Mouse (Mus musculus) heart, embryonic 10.5 days (tissue): ENCODE results near the gene Eml1. TPM values are rescaled to one million over a fixed set of nuclear protein-coding genes. Genes with fewer than 3 reads are reported as not detected.

Experiments used
- DNase-seq: peaks from one replicate; pipeline ENCODE4 v3.0.0-alpha.2; 2017; ENCODE audit warnings: low spot score
- H3K27ac ChIP-seq: fragments of 300-500 bp; sonication (generic); 2 replicates; pipeline ENCODE4 v1.5.1; 2016; ENCODE audit warnings: mild to moderate bottlenecking
- H3K27me3 ChIP-seq: fragments of 300-500 bp; sonication (generic); 2 replicates; pipeline ENCODE4 v1.6.1; 2016; ENCODE audit warnings: mild to moderate bottlenecking; ENCODE audit not compliant: poor library complexity, insufficient read depth, severe bottlenecking
- H3K36me3 ChIP-seq: fragments of 300-500 bp; sonication (generic); 2 replicates; pipeline ENCODE4 v1.6.1; 2016; ENCODE audit warnings: mild to moderate bottlenecking, moderate library complexity
- H3K4me1 ChIP-seq: fragments of 300-500 bp; sonication (generic); 2 replicates; pipeline ENCODE4 v1.6.1; 2016; ENCODE audit warnings: mild to moderate bottlenecking
- H3K4me3 ChIP-seq: fragments of 300-500 bp; sonication (generic); 2 replicates; pipeline ENCODE4 v1.5.1; 2016; ENCODE audit warnings: mild to moderate bottlenecking, moderate library complexity
- H3K9me3 ChIP-seq: fragments of 300-500 bp; sonication (generic); 2 replicates; pipeline ENCODE4 v1.6.1; 2016; ENCODE audit warnings: mild to moderate bottlenecking, moderate library complexity
- WGBS: fragments of 180-500 bp; shearing (Covaris S2); methylation state at CpG from one replicate; pipeline ENCODE4 v1.1.7; 2016; 5-methylcytosine and 5-hydroxymethylcytosine counted together
- polyA plus RNA-seq: library from polyadenylated mRNA; unstranded; fragments of >200 nt; fragmentation: Nextera tagmentation; extraction: Ambion mirVana; gene quantifications from 2 replicates; pipeline ENCODE4 v1.2.1, GENCODE M21; 2016

Gene Eml1
- polyA plus RNA-seq, 1 experiment from 2014 or later: 47.0 TPM

DNA sequence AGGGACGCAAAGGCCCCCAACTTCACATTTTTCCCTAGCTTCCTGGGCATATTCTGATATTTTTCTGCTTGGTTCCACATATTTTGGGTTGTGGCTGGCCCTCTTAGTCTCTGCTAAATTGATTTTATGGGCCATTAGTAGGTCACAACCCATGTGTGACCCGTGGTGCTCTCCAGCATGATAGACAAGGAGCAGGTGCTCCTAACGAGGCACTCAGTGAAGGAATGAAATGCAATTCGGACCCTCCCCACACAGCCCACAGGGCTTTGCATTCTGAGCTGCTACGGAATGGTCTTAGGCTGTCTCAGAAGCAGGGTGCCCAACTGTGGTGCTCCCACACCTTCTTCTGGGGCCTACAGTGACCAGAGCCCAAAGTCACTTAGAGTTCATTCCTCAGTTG is 38.3 kb downstream of the Eml1 start:
- Histone ChIP-seq H3K27ac (no peak overlapping the region), H3K9me3 (no peaks in the 10 kb centered on the region), H3K4me3 (no peak overlapping the region), H3K27me3 (no peaks in the 10 kb centered on the region), H3K4me1 (peaks cover 23% of the 10 kb centered on the region), H3K36me3 (no peaks in the 10 kb centered on the region)
- DNase-seq: no peak
- WGBS: 69% methylated on average over 5 of the region's 5 CpGs

- no peaks in the 10 kb centered on the region for H3K27me3 ChIP-seq
- H3K27ac ChIP-seq: no peak overlapping the region
- whole genome bisulfite sequencing: 60% methylated on average over 14 of the region's 14 CpGs
- DNase-seq: no peak
- no peaks in the 10 kb centered on the region for H3K9me3 ChIP-seq
- H3K4me3 ChIP-seq: no peak overlapping the region
- peaks cover 21% of the 10 kb centered on the region for H3K4me1 ChIP-seq
- no peaks in the 10 kb centered on the region for H3K36me3 ChIP-seq
Measured at GRCm38 (mm10) chr12:108410416-108411208, 39.9 kb downstream of the Eml1 start.

DNA sequence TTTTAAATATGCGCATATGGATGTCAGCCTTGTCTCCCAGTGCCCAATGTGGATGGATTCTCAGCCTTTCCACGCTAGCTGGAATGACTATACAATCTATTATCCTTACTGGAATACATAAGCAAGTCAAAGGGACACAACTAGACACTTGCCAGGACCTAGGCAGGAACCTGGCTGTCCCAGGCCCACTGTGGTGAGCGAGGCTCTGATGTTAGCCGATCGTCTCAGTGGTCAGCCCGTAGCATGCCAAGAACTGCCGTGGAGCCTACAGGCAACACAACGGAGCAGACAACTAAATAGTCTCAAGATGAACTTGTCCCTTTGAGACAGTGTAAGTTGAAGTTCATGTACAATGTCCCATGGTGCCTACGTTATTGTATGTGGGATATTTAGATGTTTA is 44.2 kb downstream of the Eml1 start:
- no peaks in the 10 kb centered on the region for H3K9me3 ChIP-seq
- no peaks in the 10 kb centered on the region for H3K27me3 ChIP-seq
- H3K27ac ChIP-seq: no peak overlapping the region
- DNase-seq: no peak
- WGBS: 91% methylated on average over 9 of the region's 9 CpGs
- H3K4me1 ChIP-seq: peaks cover 14% of the 10 kb centered on the region
- no peak overlapping the region for H3K4me3 ChIP-seq
- no peaks in the 10 kb centered on the region for H3K36me3 ChIP-seq

GRCm38 (mm10) chr12:108419570-108419969 is 48.8 kb downstream of the Eml1 start:
- H3K27me3 ChIP-seq: peaks cover 9% of the 10 kb centered on the region; the same call in 1 of the 2 replicates
- H3K36me3 ChIP-seq: no peaks in the 10 kb centered on the region
- H3K4me1 ChIP-seq: peaks cover 20% of the 10 kb centered on the region
- H3K9me3 ChIP-seq: no peaks in the 10 kb centered on the region
- no peak for DNase-seq
- no peak overlapping the region for H3K27ac ChIP-seq
- no peak overlapping the region for H3K4me3 ChIP-seq

DNA sequence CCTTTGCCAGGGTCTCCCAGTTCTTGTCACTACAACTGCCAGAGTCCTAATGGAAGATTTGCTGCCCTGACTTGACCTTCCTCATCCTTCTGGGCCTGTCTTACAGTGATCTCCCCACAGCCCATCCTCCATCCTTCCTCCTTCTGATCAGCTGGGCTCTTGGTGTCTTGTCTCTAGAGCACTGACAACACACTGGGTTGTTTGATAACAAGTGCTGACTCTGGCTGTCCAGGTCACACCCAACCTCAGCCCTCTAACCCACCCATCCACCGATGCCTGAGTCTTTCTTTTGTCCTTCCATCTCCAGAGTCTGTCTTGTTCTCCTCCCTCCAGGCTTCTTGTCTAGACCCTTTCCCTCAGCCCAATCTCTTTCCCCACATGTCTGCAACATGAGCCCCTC is 50.7 kb downstream of the Eml1 start:
- Histone ChIP-seq H3K27me3 (peaks cover 9% of the 10 kb centered on the region; the same call in 1 of the 2 replicates), H3K36me3 (no peaks in the 10 kb centered on the region), H3K4me1 (peaks cover 17% of the 10 kb centered on the region), H3K9me3 (no peaks in the 10 kb centered on the region), H3K27ac (peak overlapping the region; percentile 0; the same call in 1 of the 2 replicates), H3K4me3 (no peak overlapping the region)
- WGBS: 56% methylated on average over 1 of the region's 1 CpGs
- DNase-seq: no peak

DNA sequence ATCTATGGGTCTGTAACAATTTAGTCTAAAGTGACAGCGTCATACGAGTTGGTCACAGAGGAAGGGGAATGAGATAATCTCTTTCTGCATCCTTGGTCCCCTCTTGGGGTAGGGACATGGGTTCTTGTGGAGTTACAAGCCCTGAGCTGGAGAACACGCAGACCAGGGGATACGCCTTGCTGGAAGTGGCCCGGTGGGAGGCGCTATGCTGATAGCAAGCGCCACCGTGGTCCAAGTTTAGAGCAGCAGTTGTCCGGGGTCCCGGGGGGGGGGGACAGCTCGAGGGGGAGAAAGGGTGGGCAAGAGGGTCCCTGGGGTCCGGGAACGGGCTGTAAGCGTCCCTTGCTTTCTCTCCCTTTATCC is 51.7 kb downstream of the Eml1 start:
- WGBS: under 1% methylated on average over 14 of the region's 14 CpGs
- no peaks in the 10 kb centered on the region for H3K9me3 ChIP-seq
- peak overlapping the region; percentile 92 for H3K4me3 ChIP-seq
- DNase-seq: peak; percentile 86
- H3K27ac ChIP-seq: peak overlapping the region; percentile 92
- H3K27me3 ChIP-seq: peaks cover 9% of the 10 kb centered on the region; the same call in 1 of the 2 replicates
- no peaks in the 10 kb centered on the region for H3K36me3 ChIP-seq
- H3K4me1 ChIP-seq: peaks cover 17% of the 10 kb centered on the region

- H3K4me3 ChIP-seq: peak overlapping the region; percentile 92
- H3K27me3 ChIP-seq: peaks cover 9% of the 10 kb centered on the region; the same call in 1 of the 2 replicates
- H3K36me3 ChIP-seq: no peaks in the 10 kb centered on the region
- H3K27ac ChIP-seq: peak overlapping the region; percentile 92
- DNase-seq: peak; percentile 91
- H3K9me3 ChIP-seq: no peaks in the 10 kb centered on the region
- peaks cover 17% of the 10 kb centered on the region for H3K4me1 ChIP-seq
- WGBS: under 1% methylated on average over 80 of the region's 90 CpGs
Measured at GRCm38 (mm10) chr12:108422858-108423631, 52.3 kb downstream of the Eml1 start.

GRCm38 (mm10) chr12:108430964-108431363 is 60.2 kb downstream of the Eml1 start:
- WGBS: 70% methylated on average over 3 of the region's 3 CpGs
- no peak overlapping the region for H3K27ac ChIP-seq
- DNase-seq: no peak
- H3K36me3 ChIP-seq: no peaks in the 10 kb centered on the region
- H3K27me3 ChIP-seq: no peaks in the 10 kb centered on the region
- H3K9me3 ChIP-seq: no peaks in the 10 kb centered on the region
- peaks cover 20% of the 10 kb centered on the region for H3K4me1 ChIP-seq
- H3K4me3 ChIP-seq: no peak overlapping the region

- 73% methylated on average over 6 of the region's 6 CpGs for whole genome bisulfite sequencing
- H3K9me3 ChIP-seq: no peaks in the 10 kb centered on the region
- no peaks in the 10 kb centered on the region for H3K36me3 ChIP-seq
- H3K4me3 ChIP-seq: no peak overlapping the region
- peaks cover 26% of the 10 kb centered on the region for H3K4me1 ChIP-seq
- no peaks in the 10 kb centered on the region for H3K27me3 ChIP-seq
- no peak overlapping the region for H3K27ac ChIP-seq
- DNase-seq: no peak
Measured at GRCm38 (mm10) chr12:108431714-108432113, 61.0 kb downstream of the Eml1 start.

DNA sequence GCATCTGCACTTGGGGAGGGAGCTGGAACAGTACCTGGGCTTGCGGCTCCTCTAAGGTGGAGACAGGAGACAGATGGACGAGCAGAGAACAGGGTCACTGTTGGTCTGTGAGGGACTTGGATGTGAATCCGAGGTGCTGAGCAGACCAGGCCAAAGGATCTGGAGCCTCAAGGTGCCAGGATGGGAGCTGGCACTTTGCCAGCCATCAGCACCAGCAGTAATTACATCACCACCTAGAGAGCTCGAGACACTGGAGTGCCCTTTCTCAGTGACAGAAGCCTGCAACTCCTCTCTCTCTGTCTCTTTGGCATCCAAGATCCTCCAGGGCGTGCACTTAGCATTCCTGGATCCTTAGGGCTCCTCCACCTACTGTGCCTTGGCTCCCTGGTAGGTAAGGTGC is 61.8 kb downstream of the Eml1 start:
- Histone ChIP-seq H3K27me3 (no peaks in the 10 kb centered on the region), H3K4me1 (peaks cover 34% of the 10 kb centered on the region), H3K36me3 (no peaks in the 10 kb centered on the region), H3K27ac (no peak overlapping the region), H3K9me3 (no peaks in the 10 kb centered on the region), H3K4me3 (no peak overlapping the region)
- WGBS: 59% methylated on average over 5 of the region's 5 CpGs
- DNase-seq: no peak

- H3K4me1 ChIP-seq: peaks cover 39% of the 10 kb centered on the region
- H3K36me3 ChIP-seq: no peaks in the 10 kb centered on the region
- 84% methylated on average over 16 of the region's 16 CpGs for WGBS
- no peaks in the 10 kb centered on the region for H3K9me3 ChIP-seq
- no peak overlapping the region for H3K4me3 ChIP-seq
- no peak for DNase-seq
- no peaks in the 10 kb centered on the region for H3K27me3 ChIP-seq
- no peak overlapping the region for H3K27ac ChIP-seq
Measured at GRCm38 (mm10) chr12:108433030-108433429, 62.3 kb downstream of the Eml1 start.

- H3K9me3 ChIP-seq: no peaks in the 10 kb centered on the region
- no peaks in the 10 kb centered on the region for H3K36me3 ChIP-seq
- no peaks in the 10 kb centered on the region for H3K27me3 ChIP-seq
- H3K4me3 ChIP-seq: no peak overlapping the region
- H3K27ac ChIP-seq: no peak overlapping the region
- peaks cover 43% of the 10 kb centered on the region for H3K4me1 ChIP-seq
- WGBS: 61% methylated on average over 10 of the region's 10 CpGs
- DNase-seq: no peak
Measured at GRCm38 (mm10) chr12:108433498-108433897, 62.7 kb downstream of the Eml1 start.

- H3K9me3 ChIP-seq: no peaks in the 10 kb centered on the region
- no peaks in the 10 kb centered on the region for H3K36me3 ChIP-seq
- 55% methylated on average over 12 of the region's 12 CpGs for WGBS
- peak overlapping the region; percentile 39 for H3K27ac ChIP-seq
- DNase-seq: no peak
- H3K4me1 ChIP-seq: peaks cover 50% of the 10 kb centered on the region
- H3K27me3 ChIP-seq: no peaks in the 10 kb centered on the region
- H3K4me3 ChIP-seq: no peak overlapping the region
Measured at GRCm38 (mm10) chr12:108435444-108436015, 64.8 kb downstream of the Eml1 start.
